Mouse (Mus musculus): Measurements from ENCODE around the gene Gm49358.

DNA sequence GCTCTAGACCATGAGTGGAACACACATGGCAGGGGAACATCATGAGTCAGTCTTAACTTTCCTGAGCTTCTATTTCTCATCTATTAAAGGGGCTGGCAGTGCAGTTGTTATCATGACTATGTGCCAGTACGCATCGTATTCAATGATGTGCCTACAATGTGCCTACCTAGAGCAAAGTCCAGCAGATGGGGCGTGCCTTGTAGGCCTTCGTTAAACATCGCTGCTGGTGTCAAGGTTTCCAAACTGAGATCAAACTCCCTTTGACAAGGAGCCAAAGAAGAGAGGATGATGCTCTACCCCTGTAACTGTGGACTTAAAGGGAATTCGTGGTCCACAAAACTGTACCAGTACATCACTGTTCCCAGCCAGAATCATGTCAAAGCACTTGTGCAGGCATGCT lies 98.7 kb downstream of the Gm49358 start:
- TF ChIP-seq CTCF (IDR thresholded peaks at IDR 0.05; ENCODE audit: extremely low read depth, insufficient read depth, low read length) (no peak), POLR2A (IDR thresholded peaks at IDR 0.05; ENCODE audit: extremely low read depth, insufficient read depth, low read length) (no peak)

Measured in cortical plate, adult 2 months (tissue).